Mouse (Mus musculus) spleen, adult 2 months (tissue): ENCODE measurements around the gene Tbc1d14. TPM values are rescaled to one million over a fixed set of nuclear protein-coding genes. Genes with fewer than 3 reads are reported as not detected.

ENCODE experiments used
- DNase-seq, 2 experiments: peaks; one replicate each; pipeline versions ENCODE4 v3.0.0 to v3.0.0-alpha.2; 2012 to 2021; ENCODE audit warnings: low spot score in 2 of 2, low read depth in 1 of 2
- H3K27ac ChIP-seq: fragments of 200-500 bp; 2 replicates; pipeline ENCODE4 v1.5.1; 2012; ENCODE audit warnings: low read length, inconsistent platforms; ENCODE audit not compliant: insufficient read depth
- H3K27me3 ChIP-seq: fragments of 200-500 bp; 2 replicates; pipeline ENCODE4 v1.6.1; 2012; ENCODE audit warnings: mild to moderate bottlenecking, moderate library complexity, low read length, inconsistent platforms; ENCODE audit not compliant: control insufficient read depth, insufficient read depth
- H3K36me3 ChIP-seq: fragments of 200-500 bp; 2 replicates; pipeline ENCODE4 v1.6.1; 2012; ENCODE audit warnings: mild to moderate bottlenecking, low read length, inconsistent platforms; ENCODE audit not compliant: control insufficient read depth, insufficient read depth
- H3K4me1 ChIP-seq: fragments of 200-500 bp; 2 replicates; pipeline ENCODE4 v1.6.1; 2011; ENCODE audit warnings: inconsistent platforms; ENCODE audit not compliant: control insufficient read depth, insufficient read depth, insufficient read length
- H3K4me3 ChIP-seq: fragments of 200-500 bp; 2 replicates; pipeline ENCODE4 v1.5.1; 2011; ENCODE audit warnings: mild to moderate bottlenecking, inconsistent platforms; ENCODE audit not compliant: insufficient read depth, insufficient read length; ENCODE audit errors: extremely low read depth
- CTCF ChIP-seq: fragments of 200-500 bp; IDR thresholded peaks from 2 replicates; pipeline ENCODE4 v1.5.1; 2011; ENCODE audit warnings: mild to moderate bottlenecking, inconsistent platforms; ENCODE audit not compliant: insufficient read depth, insufficient read length, insufficient replicate concordance; ENCODE audit errors: extremely low read depth
- POLR2A ChIP-seq: fragments of 200-500 bp; IDR thresholded peaks from 2 replicates; pipeline ENCODE4 v1.6.1; 2011; ENCODE audit warnings: low read depth, low read length, inconsistent platforms
- WGBS: fragments of 180-500 bp; shearing (Covaris S2); methylation state at CpG from one replicate; pipeline ENCODE4 v1.1.7; 2018; 5-methylcytosine and 5-hydroxymethylcytosine counted together
- polyA plus RNA-seq: library from polyadenylated mRNA; depleted of rRNA; stranded (reverse); fragments of >200 nt; gene quantifications from 2 replicates; pipeline ENCODE4 v1.2.3, GENCODE M21; 2012

Gene Tbc1d14
- polyA plus RNA-seq, 1 experiment: 38.3 TPM

DNA sequence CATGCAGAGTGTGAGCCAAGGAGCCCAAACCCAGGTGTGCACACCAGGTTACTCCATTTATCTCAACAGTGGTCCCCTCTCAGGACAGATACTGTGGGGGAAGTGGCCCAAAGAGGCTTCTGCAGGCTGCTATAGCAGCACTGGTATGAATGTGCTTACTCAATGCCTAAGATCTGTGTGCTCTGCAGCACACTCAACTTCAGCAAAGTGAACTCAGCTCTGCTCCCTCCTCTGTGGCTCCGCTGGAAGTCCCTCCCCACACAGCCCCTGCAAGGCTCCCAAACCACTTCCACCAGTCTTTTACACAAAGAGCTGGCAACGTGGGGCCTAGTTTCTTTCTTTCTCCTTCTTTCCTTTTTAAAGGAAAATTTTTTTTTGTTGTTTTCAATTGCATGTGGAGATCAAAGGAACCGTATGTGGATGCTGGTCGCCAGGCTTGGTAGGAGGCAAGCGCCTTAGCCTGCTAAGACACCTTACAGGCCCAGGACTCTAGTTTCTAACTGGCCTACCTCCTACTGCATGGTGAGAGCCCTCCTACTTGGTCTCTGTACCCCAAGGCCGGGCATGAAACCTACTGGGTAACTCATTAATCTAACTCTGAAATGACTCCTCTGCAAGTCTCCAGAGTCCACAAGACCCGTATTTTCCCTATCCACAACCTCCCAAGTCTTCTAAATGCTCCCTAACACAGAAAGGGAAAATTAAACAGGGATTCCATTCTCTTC is 35.3 kb downstream of the Tbc1d14 start:
- 48% methylated on average over 7 of the region's 7 CpGs for WGBS
- no peaks in the 10 kb centered on the region for H3K36me3 ChIP-seq
- H3K27me3 ChIP-seq: no peaks in the 10 kb centered on the region
- no peak for DNase-seq
- peaks cover 41% of the 10 kb centered on the region; the same call in 1 of the 2 replicates for H3K4me1 ChIP-seq
- peak overlapping the region; percentile 61 for H3K27ac ChIP-seq
- H3K4me3 ChIP-seq: no peak overlapping the region
- TF ChIP-seq POLR2A (no peak), CTCF (no peak)

DNA sequence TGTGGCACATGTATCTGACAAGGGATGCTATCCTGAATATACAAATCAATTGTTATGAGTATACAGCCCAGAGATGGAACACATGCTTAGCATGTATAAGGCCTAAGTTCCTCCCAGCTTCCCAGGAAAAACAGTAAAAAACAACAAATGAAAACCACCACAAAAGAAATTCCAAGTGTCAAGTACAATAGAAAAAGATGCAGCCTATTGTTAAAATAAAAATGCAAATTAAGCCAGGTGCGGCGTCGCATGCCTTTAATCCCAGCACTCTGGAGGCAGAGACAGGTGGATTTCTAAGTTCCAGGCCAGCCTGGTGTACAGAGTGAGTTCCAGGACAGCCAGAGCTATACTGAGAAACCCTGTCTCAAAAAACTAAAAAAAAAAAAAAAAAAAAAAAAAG is 36.2 kb downstream of the Tbc1d14 start:
- 84% methylated on average over 3 of the region's 3 CpGs for WGBS

DNA sequence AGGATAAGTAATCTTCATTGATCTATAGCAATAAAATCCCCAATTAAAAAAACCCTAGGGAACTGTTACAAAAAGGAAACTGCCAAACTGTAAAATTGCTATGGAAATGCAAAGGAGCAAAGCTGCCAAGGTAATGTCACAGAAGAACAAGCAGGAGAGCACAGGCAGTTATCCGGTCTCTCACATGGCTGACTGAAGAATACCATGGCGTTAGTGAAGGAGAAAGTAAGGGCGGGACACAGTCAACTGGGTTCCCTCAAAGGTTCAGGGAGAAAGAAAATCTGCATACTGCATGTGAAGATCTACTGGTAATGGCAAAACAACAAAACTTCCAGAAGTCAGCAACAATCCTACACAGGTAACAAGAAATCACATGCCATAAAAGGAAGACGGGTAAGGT is 36.8 kb downstream of the Tbc1d14 start:
- Histone ChIP-seq H3K4me3 (no peak overlapping the region), H3K4me1 (peaks cover 35% of the 10 kb centered on the region; the same call in 1 of the 2 replicates), H3K27me3 (no peaks in the 10 kb centered on the region), H3K27ac (no peak overlapping the region), H3K36me3 (no peaks in the 10 kb centered on the region)
- 87% methylated on average over 4 of the region's 4 CpGs for WGBS
- DNase-seq: no peak
- TF ChIP-seq POLR2A (no peak), CTCF (no peak)

More for the DNA sequence above, 36.2 kb downstream of the Tbc1d14 start:
- TF ChIP-seq CTCF (no peak), POLR2A (no peak)
- no peaks in the 10 kb centered on the region for H3K36me3 ChIP-seq
- H3K4me1 ChIP-seq: peaks cover 39% of the 10 kb centered on the region; the same call in 1 of the 2 replicates
- no peak overlapping the region for H3K27ac ChIP-seq
- H3K27me3 ChIP-seq: no peaks in the 10 kb centered on the region
- H3K4me3 ChIP-seq: no peak overlapping the region
- no peak for DNase-seq

DNA sequence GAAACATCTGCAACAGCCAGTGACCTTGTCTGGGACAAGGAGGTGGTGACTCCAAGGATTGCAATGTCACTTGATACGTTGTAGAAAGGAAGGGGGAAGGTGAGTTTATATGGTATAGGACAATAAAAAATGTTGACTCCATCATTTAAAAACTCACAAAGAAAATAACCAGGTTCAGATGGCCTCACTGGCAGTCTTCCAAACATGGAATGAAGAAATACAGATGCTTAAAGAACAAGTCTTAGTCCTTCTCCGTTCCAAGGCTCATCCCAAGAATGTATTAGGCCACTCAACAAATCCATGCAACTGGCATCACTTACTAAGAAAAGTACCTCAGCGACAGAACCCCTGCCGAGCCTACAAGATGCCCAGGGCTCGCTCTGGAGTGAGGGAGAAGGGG is 38.6 kb downstream of the Tbc1d14 start:
- WGBS: 82% methylated on average over 5 of the region's 5 CpGs
- TF ChIP-seq POLR2A (no peak), CTCF (no peak)
- peaks cover 36% of the 10 kb centered on the region; the same call in 1 of the 2 replicates for H3K4me1 ChIP-seq
- H3K27me3 ChIP-seq: no peaks in the 10 kb centered on the region
- DNase-seq: no peak
- H3K36me3 ChIP-seq: no peaks in the 10 kb centered on the region
- peak overlapping the region; percentile 44 for H3K27ac ChIP-seq
- no peak overlapping the region for H3K4me3 ChIP-seq

DNA sequence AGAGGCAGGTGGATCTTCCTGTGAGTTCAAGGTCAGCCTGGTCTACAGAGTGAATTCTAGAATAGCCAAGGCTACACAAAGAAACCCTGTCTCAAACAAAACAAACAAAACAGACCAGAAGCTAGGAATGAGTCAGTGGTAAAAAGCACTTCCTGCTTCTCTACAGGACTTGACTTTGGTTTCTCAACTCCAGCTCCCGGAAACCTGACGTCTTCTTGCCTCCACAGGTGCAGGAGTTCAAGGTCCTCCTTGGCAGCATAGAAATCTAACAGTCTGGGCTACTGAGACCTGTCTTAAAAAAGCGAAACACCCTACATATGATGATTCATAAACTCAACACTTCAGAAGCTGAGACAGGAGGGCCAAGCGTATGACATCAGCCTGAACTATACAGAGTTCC is 39.2 kb downstream of the Tbc1d14 start:
- peaks cover 41% of the 10 kb centered on the region; the same call in 1 of the 2 replicates for H3K4me1 ChIP-seq

GRCm38 (mm10) chr5:36553056-36553606 is 39.9 kb downstream of the Tbc1d14 start:
- peak in 1 of 2 experiments; percentile 52 for DNase-seq
- H3K27ac ChIP-seq: peak overlapping the region; percentile 81

More for the DNA sequence above, 39.2 kb downstream of the Tbc1d14 start:
- no peak overlapping the region for H3K4me3 ChIP-seq
- TF ChIP-seq POLR2A (no peak), CTCF (no peak)
- no peak for DNase-seq
- H3K36me3 ChIP-seq: no peaks in the 10 kb centered on the region
- no peaks in the 10 kb centered on the region for H3K27me3 ChIP-seq
- WGBS: 35% methylated on average over 4 of the region's 4 CpGs
- peak overlapping the region; percentile 44 for H3K27ac ChIP-seq

More at GRCm38 (mm10) chr5:36553056-36553606, 39.9 kb downstream of the Tbc1d14 start:
- TF ChIP-seq CTCF (no peak), POLR2A (no peak)
- H3K4me1 ChIP-seq: peaks cover 44% of the 10 kb centered on the region; the same call in 1 of the 2 replicates
- H3K4me3 ChIP-seq: peak overlapping the region; percentile 19; the same call in 1 of the 2 replicates
- no peaks in the 10 kb centered on the region for H3K36me3 ChIP-seq
- 21% methylated on average over 2 of the region's 2 CpGs for WGBS
- no peaks in the 10 kb centered on the region for H3K27me3 ChIP-seq
